Mouse (Mus musculus): ENCODE data around the gene Nfic. TPM values are rescaled to one million over a fixed set of nuclear protein-coding genes. Genes with fewer than 3 reads are reported as not detected.

Nfic gene
- total and polyA plus RNA-seq, 3 experiments: 2.0 to 9.7 TPM; not detected in 1

DNA sequence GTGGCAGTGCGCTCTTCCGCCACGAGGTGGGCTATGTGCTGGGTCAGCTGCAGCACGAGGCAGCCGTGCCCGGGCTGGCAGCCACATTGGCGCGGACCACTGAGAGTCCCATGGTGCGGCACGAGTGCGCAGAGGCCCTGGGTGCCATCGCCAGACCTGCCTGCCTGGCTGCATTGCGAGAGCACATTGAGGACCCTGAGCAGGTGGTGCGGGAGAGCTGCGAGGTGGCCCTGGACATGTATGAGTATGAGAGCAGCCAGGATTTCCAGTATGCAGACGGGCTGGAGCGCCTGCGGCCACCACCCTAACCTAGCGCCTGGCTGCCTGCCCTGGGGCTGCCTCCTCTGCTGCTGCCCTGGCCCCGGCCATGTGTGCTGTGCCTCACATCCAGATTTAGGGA is 67.7 kb downstream of the Nfic start:
- Histone ChIP-seq H3K36me3 (ENCODE audit: control insufficient read depth in 1 of 2, insufficient read depth in 2 of 2, low read length in 2 of 2) (peaks cover 0 to 11% of the 10 kb centered on the region in 2 experiments; a peak in 2 of 4 replicates), H3K4me3 (ENCODE audit: control insufficient read depth in 1 of 2, insufficient read depth in 1 of 2, low read depth in 2 of 2, low read length in 2 of 2) (no peak overlapping the region), H3K4me1 (ENCODE audit: control insufficient read depth in 1 of 2, insufficient read depth in 2 of 2, low read length in 2 of 2) (peaks cover 4 to 18% of the 10 kb centered on the region in 2 experiments), H3K9me3 (replicated peaks; ENCODE audit: insufficient read depth, low read length) (no peaks in the 10 kb centered on the region), H3K9ac (ENCODE audit: control insufficient read depth, low read depth, low read length, poor library complexity, severe bottlenecking) (no peak overlapping the region), H3K27me3 (ENCODE audit: control insufficient read depth in 1 of 2, insufficient read depth in 2 of 2, low read length in 2 of 2) (no peaks in the 10 kb centered on the region), H3K79me2 (ENCODE audit: control insufficient read depth, insufficient read depth, low read length, poor library complexity) (peaks cover 17% of the 10 kb centered on the region), H3K27ac (ENCODE audit: control insufficient read depth, low read depth, low read length) (no peak overlapping the region)
- TF ChIP-seq SMC3 (IDR thresholded peaks at IDR 0.05; ENCODE audit: low read depth, low read length) (no peak), MAZ (IDR thresholded peaks at IDR 0.05; ENCODE audit: low read depth, low read length) (no peak), CTCF (IDR thresholded peaks at IDR 0.05 in 2 of 3, conservative IDR thresholded peaks at IDR 0.05 in 1 of 3; ENCODE audit: control insufficient read depth in 1 of 3, insufficient read depth in 1 of 3, low read depth in 2 of 3, low read length in 3 of 3, poor library complexity in 1 of 3, severe bottlenecking in 1 of 3) (no peak), EP300 (IDR thresholded peaks at IDR 0.05; ENCODE audit: low read depth in 1 of 2, low read length in 2 of 2) (no peak), ZMIZ1 (IDR thresholded peaks at IDR 0.05; ENCODE audit: low read depth, low read length) (no peak), MYB (IDR thresholded peaks at IDR 0.05; ENCODE audit: low read depth, low read length) (no peak), GATA1 (IDR thresholded peaks at IDR 0.05; ENCODE audit: low read depth, low read length) (no peak), ZKSCAN1 (IDR thresholded peaks at IDR 0.05; ENCODE audit: low read depth, low read length) (no peak), MEF2A (IDR thresholded peaks at IDR 0.05; ENCODE audit: extremely low read depth, insufficient replicate concordance, low read depth, low read length, poor library complexity, severe bottlenecking) (no peak), SIN3A (IDR thresholded peaks at IDR 0.05; ENCODE audit: low read length) (no peak), MAX (IDR thresholded peaks at IDR 0.05; ENCODE audit: low read length) (no peak), MXI1 (IDR thresholded peaks at IDR 0.05; ENCODE audit: low read depth, low read length) (no peak), KAT2A (conservative IDR thresholded peaks at IDR 0.05; ENCODE audit: low read depth, low read length) (no peak), NRF1 (IDR thresholded peaks at IDR 0.05; ENCODE audit: insufficient read depth, low read depth, low read length, poor library complexity, severe bottlenecking) (no peak), RCOR1 (IDR thresholded peaks at IDR 0.05; ENCODE audit: low read depth, low read length) (no peak), USF1 (IDR thresholded peaks at IDR 0.05; ENCODE audit: low read depth, low read length) (no peak), TAL1 (IDR thresholded peaks at IDR 0.05; ENCODE audit: low read length) (no peak), UBTF (IDR thresholded peaks at IDR 0.05; ENCODE audit: borderline replicate concordance, insufficient read depth, low read depth, low read length) (no peak), JUND (IDR thresholded peaks at IDR 0.05; ENCODE audit: low read depth, low read length) (no peak), POLR2AphosphoS2 (IDR thresholded peaks at IDR 0.05; ENCODE audit: low read length) (no peak)
- no peak for DNase-seq (ENCODE audit: low read depth, low spot score)

Data from MEL (cell line).